Mouse (Mus musculus): ENCODE measurements at regions not wholly inside any gene's neighbourhood (a gene's known extent, or its start where the extent isn't known, plus 50 kb on each side); places are given as distances from the start of the nearest gene placed in this dataset.

DNA sequence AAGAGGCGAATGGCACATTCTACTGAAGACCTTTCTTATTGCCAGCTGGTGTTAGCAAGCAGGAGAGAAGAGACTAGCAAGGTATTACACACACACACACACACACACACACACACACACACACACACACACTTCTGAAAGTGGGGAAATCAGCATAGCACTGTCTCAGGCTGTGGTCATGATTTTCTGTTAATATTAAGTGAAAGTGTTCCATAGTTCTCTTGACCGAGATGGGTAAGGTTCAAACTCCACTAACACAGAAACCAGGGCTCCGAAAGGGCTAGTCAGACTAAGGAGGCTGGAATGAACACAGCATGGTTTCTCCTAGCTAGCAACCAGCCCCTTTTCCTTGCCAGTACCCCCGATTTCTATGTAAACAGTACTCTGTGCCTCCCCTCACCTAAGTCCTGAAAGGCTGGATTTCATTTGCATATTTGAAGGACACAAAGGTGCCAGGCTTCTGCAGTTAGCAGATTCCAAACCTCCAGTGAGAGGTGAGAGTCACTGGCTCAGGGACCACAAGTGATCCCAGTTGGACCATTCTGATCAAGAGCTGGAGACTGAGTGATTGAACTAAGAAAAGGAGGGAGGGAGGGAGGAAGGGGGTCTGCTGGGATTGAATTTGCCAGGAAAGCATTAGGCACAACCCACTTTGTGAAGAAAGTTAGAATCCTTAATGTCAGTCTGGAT, 118.8 kb upstream of the Gm15217 start:
- TF ChIP-seq EP300 (IDR thresholded peaks at IDR 0.05; ENCODE audit: low read depth): no peak
- no peak for TF ChIP-seq CTCF (IDR thresholded peaks at IDR 0.05; ENCODE audit: low read depth)
